Mouse (Mus musculus) spleen, adult 18-20 months (tissue): ENCODE measurements around the gene Gnl1.
A peak's percentile ranks its signal among the peaks of the same experiment; 100 is the strongest.
"Not testable (repeated sequence)": the region's sequence is repeated elsewhere in the genome, so short reads cannot be mapped to it uniquely, and the experiment has no call there.

Source experiments
- DNase-seq, 2 experiments: peaks; one replicate each; pipeline ENCODE4 v3.0.0; 2022; ENCODE audit warnings: mixed read lengths in 2 of 2

Gnl1 gene

GRCm38 (mm10) chr17:35979401-35980362, at the start of gene Gnl1, which contains the start of gene Prr3:
TSS of gene Gnl1 (plus strand) at chr17:35979851.
TSS of gene Prr3 (minus strand) at chr17:35980236.
- DNase-seq = peak; percentile 81 to 85

GRCm38 (mm10) chr17:35930627-35931026, 49.0 kb upstream of the Gnl1 start:
- DNase-seq = no peak

GRCm38 (mm10) chr17:35932608-35933007, 47.0 kb upstream of the Gnl1 start:
- DNase-seq = no peak

- DNase-seq = not testable (repeated sequence)
Measured at GRCm38 (mm10) chr17:35935763-35936162, 43.9 kb upstream of the Gnl1 start.

GRCm38 (mm10) chr17:35937700-35938348, 41.8 kb upstream of the Gnl1 start:
- DNase-seq = peak in 1 of 2 experiments; percentile 49

GRCm38 (mm10) chr17:35939108-35939507, 40.5 kb upstream of the Gnl1 start:
- DNase-seq = no peak

GRCm38 (mm10) chr17:35939941-35940340, 39.7 kb upstream of the Gnl1 start:
- DNase-seq = no peak

- DNase-seq = not testable (repeated sequence)
Measured at GRCm38 (mm10) chr17:35950946-35951345, 28.7 kb upstream of the Gnl1 start.

GRCm38 (mm10) chr17:35952559-35952958, 27.1 kb upstream of the Gnl1 start:
- not testable (repeated sequence) for DNase-seq

GRCm38 (mm10) chr17:35954665-35955064, 25.0 kb upstream of the Gnl1 start:
- DNase-seq = no peak

GRCm38 (mm10) chr17:35958533-35959223, 21.0 kb upstream of the Gnl1 start:
- DNase-seq = no peak

GRCm38 (mm10) chr17:35963279-35963678, 16.4 kb upstream of the Gnl1 start:
- no peak for DNase-seq

GRCm38 (mm10) chr17:35967621-35968020, 12.0 kb upstream of the Gnl1 start:
- no peak for DNase-seq

GRCm38 (mm10) chr17:35969418-35970389, 9.9 kb upstream of the Gnl1 start, which contains the start of gene Abcf1:
TSS of gene Abcf1 (minus strand) at chr17:35969761.
- peak; percentile 99 to 100 for DNase-seq

GRCm38 (mm10) chr17:35972131-35972530, 7.5 kb upstream of the Gnl1 start:
- no peak for DNase-seq

- DNase-seq = no peak
Measured at GRCm38 (mm10) chr17:35978811-35979400, 745 bp upstream of the Gnl1 start.

GRCm38 (mm10) chr17:35980363-35980754, 708 bp downstream of the Gnl1 start:
- DNase-seq = no peak

GRCm38 (mm10) chr17:35981776-35982175, 2.1 kb downstream of the Gnl1 start:
- DNase-seq = no peak

GRCm38 (mm10) chr17:35991781-35992180, 12.1 kb downstream of the Gnl1 start:
- DNase-seq = no peak

- peak; percentile 54 to 70 for DNase-seq
Measured at GRCm38 (mm10) chr17:35993675-35994074, 14.0 kb downstream of the Gnl1 start.

GRCm38 (mm10) chr17:35994175-35994878, 14.7 kb downstream of the Gnl1 start:
- DNase-seq = peak; percentile 67 to 69
